Comparison of ENCODE assay signal across 18 mouse cellular contexts in genomic region chr1:186317285-186317684, GRCm38 (mm10).
"Had no signal": no experiment of that assay in that cellular context is flagged by ENCODE, and none has a peak within 500 bp of the region (broad histone marks: within the 10 kb centered on the region; RNA-seq: fewer than 3 reads in every experiment).

No protein-coding gene starts in this region.

- H3K27ac ChIP-seq: midbrain, embryonic 10.5 days; midbrain, embryonic 12.5 days; neural tube, embryonic 13.5 days; neural tube, embryonic 15.5 days had no signal

- H3K9ac ChIP-seq: lung, embryonic 14.5 days; midbrain, embryonic 12.5 days; neural tube, embryonic 13.5 days; neural tube, embryonic 15.5 days had no signal

- H3K4me2 ChIP-seq: lung, embryonic 14.5 days; midbrain, embryonic 12.5 days; neural tube, embryonic 13.5 days; neural tube, embryonic 15.5 days had no signal

- DNase-seq: lung, embryonic 14.5 days; lung, postnatal 10 days; lung, postnatal 4 days; midbrain, embryonic 14.5 days; retina, postnatal 1 day; right cerebral cortex, adult 18-20 months; right cerebral cortex, postnatal 25 days; right cerebral cortex, postnatal 4 days; spleen, adult 18-20 months; thymus, adult 18-20 months; thymus, postnatal 14 days; thymus, postnatal 36 days had no signal

- H3K36me3 ChIP-seq: midbrain, embryonic 10.5 days; midbrain, embryonic 12.5 days; neural tube, embryonic 13.5 days; neural tube, embryonic 15.5 days had no signal

- H3K4me3 ChIP-seq: midbrain, embryonic 10.5 days; midbrain, embryonic 12.5 days; myocyte; neural tube, embryonic 13.5 days; neural tube, embryonic 15.5 days had no signal

- H3K27me3 ChIP-seq: midbrain, embryonic 12.5 days; neural tube, embryonic 13.5 days; neural tube, embryonic 15.5 days had no signal

- H3K9me3 ChIP-seq: midbrain, embryonic 10.5 days; midbrain, embryonic 12.5 days; neural tube, embryonic 13.5 days; neural tube, embryonic 15.5 days had no signal

- ATAC-seq: midbrain, embryonic 16.5 days had no signal

- H3K4me1 ChIP-seq: midbrain, embryonic 12.5 days; neural tube, embryonic 13.5 days; neural tube, embryonic 15.5 days had no signal
